Mouse (Mus musculus) ovary, postnatal 10 days (tissue): Measurements from ENCODE around the gene Plekhb2.

ENCODE experiments used
- DNase-seq: peaks from one replicate; pipeline ENCODE4 v3.0.0; 2022; ENCODE audit warnings: low spot score

The Plekhb2 gene

GRCm38 (mm10) chr1:34867574-34867955 lies 17.8 kb downstream of the Plekhb2 start:
- no peak for DNase-seq

GRCm38 (mm10) chr1:34868391-34868790 lies 18.6 kb downstream of the Plekhb2 start:
- DNase-seq = no peak

DNA sequence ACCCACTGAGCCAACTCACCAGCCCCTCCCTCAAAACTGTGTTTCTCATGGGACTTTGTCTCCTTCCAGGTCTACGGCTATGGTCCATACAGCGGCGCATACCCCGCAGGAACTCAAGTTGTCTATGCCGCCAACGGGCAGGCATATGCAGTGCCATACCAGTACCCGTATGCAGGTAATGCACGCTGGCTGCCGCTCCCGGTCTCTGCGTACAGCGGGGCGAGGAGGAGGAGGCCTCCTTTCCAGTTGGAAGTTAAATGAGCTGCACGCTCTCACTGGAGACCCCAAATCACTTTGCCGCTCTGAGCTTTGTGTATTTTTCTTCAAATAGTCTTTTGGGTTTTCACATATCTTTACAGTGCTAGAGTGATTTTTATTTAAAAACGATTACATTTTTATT lies 19.5 kb downstream of the Plekhb2 start:
- no peak for DNase-seq

DNA sequence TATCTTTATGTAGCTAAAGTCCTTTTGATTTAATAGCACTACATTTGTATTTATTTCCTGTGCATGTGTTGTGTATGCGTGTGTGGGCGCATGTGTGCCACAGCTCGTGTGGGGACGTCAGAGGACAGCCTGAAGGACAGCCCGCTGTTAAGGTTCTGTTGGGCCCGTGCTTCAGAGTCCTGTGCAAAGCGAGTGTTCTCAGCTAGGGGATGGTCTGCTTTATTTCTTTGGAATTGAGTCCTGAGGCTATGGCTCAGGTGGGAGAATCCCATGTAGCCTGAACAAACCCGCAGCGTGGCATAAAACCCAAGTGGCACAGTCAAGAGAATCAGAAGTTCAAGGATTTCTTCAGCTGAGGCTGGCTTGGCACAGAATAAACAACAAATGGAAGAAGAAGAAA lies 21.4 kb downstream of the Plekhb2 start:
- DNase-seq = no peak

DNA sequence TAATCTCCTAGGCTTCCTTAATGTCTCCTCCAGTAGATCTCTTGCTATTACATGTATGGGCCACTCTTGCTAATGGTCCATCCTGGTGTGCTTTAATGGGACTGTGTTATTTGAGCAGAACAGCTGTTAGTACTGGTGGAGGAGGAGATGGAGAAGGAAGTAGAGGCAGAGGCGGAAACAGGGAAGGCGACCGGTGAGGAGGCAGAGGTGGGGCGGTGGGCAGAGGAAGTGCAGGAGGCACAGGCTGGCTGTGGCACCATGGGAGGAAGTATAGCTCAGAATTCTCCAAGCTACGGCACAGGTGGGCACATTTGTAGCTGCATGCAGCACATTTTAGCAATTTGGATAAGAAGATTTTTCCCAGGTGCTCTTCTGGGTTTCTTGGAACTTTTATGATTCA lies 23.8 kb downstream of the Plekhb2 start:
- DNase-seq = no peak

DNA sequence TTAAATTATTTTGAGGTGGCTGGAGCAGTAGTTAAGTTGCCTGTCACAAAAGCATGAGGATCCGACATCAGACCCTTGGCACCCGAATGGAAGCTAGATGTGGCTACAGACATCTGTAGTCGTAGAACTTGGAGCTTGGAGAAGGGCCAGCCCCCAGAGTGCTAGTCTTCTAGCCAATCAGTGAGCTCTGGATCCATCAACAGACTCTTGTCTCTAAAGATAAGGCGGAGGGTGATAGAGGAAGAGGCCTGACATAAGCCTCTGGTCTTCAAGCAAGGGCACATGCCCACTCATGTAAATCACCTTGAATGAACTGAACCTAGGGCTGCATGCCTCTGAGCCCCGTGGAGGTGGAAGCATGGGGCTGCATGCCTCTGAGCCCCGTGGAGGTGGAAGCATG lies 29.8 kb downstream of the Plekhb2 start:
- no peak for DNase-seq

GRCm38 (mm10) chr1:34883776-34884175 lies 34.0 kb downstream of the Plekhb2 start:
- no peak for DNase-seq

DNA sequence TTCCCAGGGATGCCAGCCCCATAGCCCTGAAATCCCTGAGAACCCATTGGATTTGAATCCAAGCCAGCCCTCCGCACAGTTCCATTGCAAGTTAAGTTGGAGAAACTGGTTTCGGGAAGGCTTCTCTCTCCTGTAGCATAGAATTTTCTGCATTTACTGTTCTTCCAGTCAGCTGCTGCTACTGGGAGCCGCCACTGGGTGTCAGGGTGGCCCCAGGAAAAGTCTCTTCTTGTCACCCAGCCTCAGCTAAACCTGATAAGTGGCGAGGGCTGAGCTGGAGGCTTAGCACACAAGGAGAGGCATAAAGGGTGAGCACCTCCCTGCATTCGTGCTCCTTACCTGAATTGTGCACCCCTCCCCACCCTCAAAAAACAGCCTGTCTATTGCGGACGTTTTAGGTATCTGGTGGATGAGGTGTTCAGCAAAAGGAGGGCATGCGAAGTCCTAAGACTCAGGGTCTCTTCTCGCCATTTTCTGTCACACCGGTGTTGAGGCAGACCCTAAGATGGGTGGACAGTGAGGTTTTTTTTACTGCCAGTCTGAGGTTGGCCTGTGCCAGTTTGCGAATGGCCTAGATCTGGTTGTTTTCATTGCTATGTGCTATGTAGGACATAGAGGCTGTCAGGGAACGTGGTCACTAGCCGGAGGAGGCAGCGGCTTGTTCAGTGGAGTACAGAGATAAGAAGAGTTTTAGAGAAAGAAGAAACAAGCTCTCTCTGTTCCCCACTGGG lies 41.9 kb downstream of the Plekhb2 start:
- DNase-seq = no peak

DNA sequence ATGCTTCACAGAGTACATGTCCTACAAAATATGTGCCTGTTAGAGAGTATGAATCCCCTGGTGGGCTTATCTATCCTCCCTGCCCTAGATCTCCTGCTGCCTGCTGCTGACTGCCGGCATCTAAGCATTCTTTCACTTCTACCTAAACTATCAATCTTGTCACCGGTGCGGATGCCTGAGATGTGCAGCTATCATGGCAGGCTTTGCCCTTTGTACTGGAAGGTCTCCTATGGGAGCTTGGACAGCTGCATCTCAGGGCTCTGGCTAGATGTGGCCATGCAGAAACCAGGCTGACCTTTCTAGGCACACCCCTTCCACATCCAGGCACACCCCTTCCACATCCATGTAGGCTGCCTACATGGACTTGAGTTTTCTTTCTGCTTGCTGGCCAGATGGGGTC lies 42.7 kb downstream of the Plekhb2 start:
- DNase-seq = no peak

DNA sequence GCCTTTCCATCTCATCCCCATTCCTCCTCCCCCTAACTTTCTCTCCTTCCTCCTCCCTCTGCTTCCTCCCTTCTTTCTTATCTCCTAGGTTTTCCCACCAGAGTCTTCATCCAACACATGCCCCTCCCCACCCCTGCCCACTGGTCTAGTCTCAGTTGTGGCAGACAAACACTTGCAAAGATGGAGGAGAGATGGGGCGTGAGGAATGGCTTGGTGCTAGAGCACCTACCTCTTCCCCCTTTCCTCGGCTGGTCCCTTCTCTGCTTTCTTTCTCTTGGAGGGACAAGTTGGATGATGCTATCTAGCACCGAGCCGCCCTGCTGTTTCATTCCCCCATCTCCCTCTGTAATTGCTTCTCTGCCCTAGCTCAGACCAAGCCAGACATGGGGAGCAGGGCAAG lies 43.6 kb downstream of the Plekhb2 start:
- DNase-seq = no peak

DNA sequence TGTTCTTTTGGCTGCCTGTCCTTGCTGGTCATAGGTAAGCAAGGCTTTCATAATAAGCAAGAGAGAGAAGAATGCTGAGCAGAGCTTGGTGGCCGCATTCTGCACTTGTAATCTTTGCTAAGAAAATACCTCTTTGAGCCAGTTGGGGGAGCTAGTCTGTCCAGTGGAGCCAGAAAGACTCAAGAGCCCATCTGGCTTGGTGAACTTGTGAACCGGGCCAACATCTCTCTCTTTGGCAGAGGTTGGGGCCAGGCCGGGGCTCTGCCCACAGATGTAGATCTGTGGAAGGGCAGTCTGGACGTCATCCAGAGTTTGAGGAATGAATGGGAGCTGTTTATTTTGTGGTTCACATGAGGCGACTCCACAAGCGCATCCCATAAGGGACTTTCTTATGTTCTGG lies 44.1 kb downstream of the Plekhb2 start:
- no peak for DNase-seq

GRCm38 (mm10) chr1:34896102-34896501 lies 46.3 kb downstream of the Plekhb2 start:
- DNase-seq = no peak

DNA sequence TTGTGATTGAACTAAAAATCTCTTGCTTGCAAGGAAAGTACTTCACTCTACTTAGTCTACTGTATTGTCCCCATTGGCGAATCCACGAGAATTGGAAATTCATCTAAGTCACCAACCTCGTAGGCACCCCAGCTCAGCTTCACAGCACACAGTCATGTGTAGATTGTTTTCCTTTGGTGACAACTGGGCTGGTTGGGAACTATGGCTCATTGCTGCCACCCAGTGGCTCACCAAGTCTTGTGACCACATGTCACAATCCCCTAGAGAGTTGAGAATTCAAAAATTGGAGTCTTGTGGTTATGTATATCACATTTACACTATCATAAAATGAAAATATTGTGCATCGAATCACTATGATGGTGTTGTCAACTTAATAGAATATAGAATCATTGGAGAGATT lies 47.1 kb downstream of the Plekhb2 start:
- no peak for DNase-seq

DNA sequence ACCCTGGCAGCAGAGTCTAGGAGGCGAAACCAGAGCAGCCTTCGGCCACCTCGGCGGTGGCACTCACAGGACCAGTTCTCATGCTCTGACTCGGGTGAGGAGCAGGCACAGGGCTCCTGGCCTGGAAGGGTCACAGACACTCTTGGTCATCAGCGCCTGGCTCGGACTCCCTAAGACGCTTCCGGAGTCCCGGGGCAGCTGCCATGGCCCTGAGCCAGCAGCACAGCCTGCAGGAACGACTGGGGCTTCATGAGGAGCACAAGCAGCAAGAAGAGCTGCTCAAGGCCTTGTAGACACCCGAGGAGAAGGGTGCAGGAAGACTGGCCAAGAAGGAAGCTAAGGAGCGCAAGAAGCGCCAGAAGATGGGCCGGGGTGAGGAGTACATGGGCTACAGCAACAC lies 78.9 kb downstream of the Plekhb2 start:
- no peak for DNase-seq
